9 mouse cellular contexts compared by ENCODE assay signal in genomic region chr9:35166144-35166797, GRCm38 (mm10). TPM values are rescaled to one million over a fixed set of nuclear protein-coding genes. Genes with fewer than 3 reads are reported as not detected.
DNase-seq lines count a peak whose midpoint lies in the region; ATAC-seq and TF ChIP-seq lines count a peak whose summit lies in the region.
"Had no signal": no experiment of that assay in that cellular context is flagged by ENCODE, and none has a peak within 500 bp of the region (broad histone marks: within the 10 kb centered on the region; RNA-seq: fewer than 3 reads in every experiment).

No protein-coding gene starts in this region.

- no peaks in the 10 kb centered on the region for H3K9me3 ChIP-seq in limb, embryonic 11.5 days (ENCODE audit: control insufficient read depth, low read length)
- no peaks in the 10 kb centered on the region for H3K9me3 ChIP-seq in limb, embryonic 10.5 days (replicated peaks)
- no peaks in the 10 kb centered on the region for H3K9me3 ChIP-seq in hindbrain, postnatal 0 days (ENCODE audit: low read length)
- H3K9me3 ChIP-seq in stomach, postnatal 0 days (ENCODE audit: control insufficient read depth, low read length) = no peaks in the 10 kb centered on the region
- H3K9me3 ChIP-seq: embryonic facial prominence, embryonic 15.5 days had no signal

- H3K27me3 ChIP-seq in limb, embryonic 11.5 days (ENCODE audit: control insufficient read depth, insufficient read depth, low read length) = no peaks in the 10 kb centered on the region
- H3K27me3 ChIP-seq in limb, embryonic 10.5 days (ENCODE audit: low read depth, poor library complexity, severe bottlenecking) = no peaks in the 10 kb centered on the region
- H3K27me3 ChIP-seq in hindbrain, postnatal 0 days (ENCODE audit: insufficient read depth, low read length) = no peaks in the 10 kb centered on the region
- H3K27me3 ChIP-seq in stomach, postnatal 0 days (ENCODE audit: control insufficient read depth, insufficient read depth, low read length) = no peaks in the 10 kb centered on the region
- H3K27me3 ChIP-seq: embryonic facial prominence, embryonic 15.5 days had no signal

- no peak overlapping the region for H3K4me2 ChIP-seq in limb, embryonic 11.5 days (ENCODE audit: low read depth, severe bottlenecking)
- no peak overlapping the region for H3K4me2 ChIP-seq in hindbrain, postnatal 0 days (ENCODE audit: low read depth, low read length)
- H3K4me2 ChIP-seq in stomach, postnatal 0 days (replicated peaks; ENCODE audit: low read depth) = no peak overlapping the region
- H3K4me2 ChIP-seq: embryonic facial prominence, embryonic 15.5 days had no signal

- 0 out of 2 replicates have a peak, but pooled peaks have one; percentile 39 for ATAC-seq in limb, embryonic 11.5 days (ENCODE audit: insufficient number of reproducible peaks, low FRiP score, low TSS enrichment, low read depth)
- peak; percentile 73 for ATAC-seq in hindbrain, postnatal 0 days
- ATAC-seq in stomach, postnatal 0 days (ENCODE audit: low FRiP score, low TSS enrichment) = peak; percentile 34; the same call in 1 of the 2 replicates
- no peak for ATAC-seq in inflammation-experienced regulatory T-cells, adult 6 months

- TF ChIP-seq EP300 in stomach, postnatal 0 days (optimal IDR thresholded peaks at IDR 0.05) = no peak

- peak; percentile 71 for TF ChIP-seq CTCF in hindbrain, postnatal 0 days (IDR thresholded peaks at IDR 0.05; ENCODE audit: low read depth)
- TF ChIP-seq CTCF in stomach, postnatal 0 days (IDR thresholded peaks at IDR 0.05; ENCODE audit: low read depth) = peak; percentile 80

- no peaks in the 10 kb centered on the region; the same call in 1 of the 2 replicates for H3K36me3 ChIP-seq in limb, embryonic 11.5 days (ENCODE audit: control insufficient read depth, insufficient read depth, low read length)
- peaks cover 33% of the 10 kb centered on the region for H3K36me3 ChIP-seq in limb, embryonic 10.5 days
- H3K36me3 ChIP-seq in hindbrain, postnatal 0 days (ENCODE audit: insufficient read depth, low read length) = no peaks in the 10 kb centered on the region; the same call in 1 of the 2 replicates
- H3K36me3 ChIP-seq in stomach, postnatal 0 days (ENCODE audit: control insufficient read depth, insufficient read depth, low read length) = 0 out of 2 replicates have a peak, but pooled peaks cover 2% of the 10 kb centered on the region

- 40% methylated on average over 3 of the region's 3 CpGs for WGBS in limb, embryonic 11.5 days
- WGBS in limb, embryonic 10.5 days = 28% methylated on average over 3 of the region's 3 CpGs
- WGBS in hindbrain, postnatal 0 days = 24% methylated on average over 3 of the region's 3 CpGs
- WGBS in stomach, postnatal 0 days = 18% methylated on average over 3 of the region's 3 CpGs

- no peaks in the 10 kb centered on the region for H3K4me1 ChIP-seq in limb, embryonic 11.5 days (ENCODE audit: control insufficient read depth, insufficient read depth, low read length)
- H3K4me1 ChIP-seq in limb, embryonic 10.5 days = no peaks in the 10 kb centered on the region
- no peaks in the 10 kb centered on the region for H3K4me1 ChIP-seq in hindbrain, postnatal 0 days (ENCODE audit: insufficient read depth, low read length)
- no peaks in the 10 kb centered on the region for H3K4me1 ChIP-seq in stomach, postnatal 0 days (replicated peaks; ENCODE audit: control insufficient read depth, insufficient read depth)
- H3K4me1 ChIP-seq: embryonic facial prominence, embryonic 15.5 days had no signal

- no peak overlapping the region for H3K4me3 ChIP-seq in limb, embryonic 11.5 days (ENCODE audit: low read depth, low read length)
- H3K4me3 ChIP-seq in limb, embryonic 10.5 days = no peak overlapping the region
- H3K4me3 ChIP-seq in hindbrain, postnatal 0 days (ENCODE audit: low read length) = no peak overlapping the region
- no peak overlapping the region for H3K4me3 ChIP-seq in stomach, postnatal 0 days (ENCODE audit: low read depth, low read length)
- H3K4me3 ChIP-seq: embryonic facial prominence, embryonic 15.5 days had no signal

- no peak overlapping the region for H3K27ac ChIP-seq in limb, embryonic 11.5 days (replicated peaks; ENCODE audit: low read depth, low read length)
- H3K27ac ChIP-seq in limb, embryonic 10.5 days = no peak overlapping the region
- H3K27ac ChIP-seq in hindbrain, postnatal 0 days = no peak overlapping the region
- no peak overlapping the region for H3K27ac ChIP-seq in stomach, postnatal 0 days (replicated peaks)
- H3K27ac ChIP-seq: embryonic facial prominence, embryonic 15.5 days had no signal

- DNase-seq in limb, embryonic 11.5 days (ENCODE audit: low spot score) = peak; percentile 29
- DNase-seq in limb, embryonic 10.5 days (ENCODE audit: low spot score) = no peak
- peak; percentile 77 for DNase-seq in embryo, embryonic 11 days
- peak; percentile 77 for DNase-seq in hindbrain, postnatal 0 days (ENCODE audit: low spot score)
- DNase-seq in lung, postnatal 14 days = peak; percentile 34
- no peak for DNase-seq in stomach, postnatal 0 days (ENCODE audit: low spot score)
- no peak for DNase-seq in layer of hippocampus, adult 8-10 months (ENCODE audit: low spot score in 2 of 2)

- H3K9ac ChIP-seq in limb, embryonic 11.5 days (ENCODE audit: low read length) = no peak overlapping the region
- no peak overlapping the region for H3K9ac ChIP-seq in hindbrain, postnatal 0 days (replicated peaks; ENCODE audit: low read length)
- H3K9ac ChIP-seq in stomach, postnatal 0 days (ENCODE audit: low read length) = no peak overlapping the region
- H3K9ac ChIP-seq: embryonic facial prominence, embryonic 15.5 days had no signal

RNA-seq across cellular contexts. Expression of gene Dcps, which starts 9.6 kb away (rescaled TPM):
- 87.7 and 90.3 TPM in 2 replicates for polyA plus RNA-seq in limb, embryonic 11.5 days (2014; fragmentation: Nextera tagmentation; extraction: Ambion mirVana)
- polyA plus RNA-seq in limb, embryonic 10.5 days (2016; fragmentation: Nextera tagmentation; extraction: Ambion mirVana) = 86.0 and 92.3 TPM in 2 replicates
- total RNA-seq in hindbrain, postnatal 0 days (2014; rRNA removed) = 31.9 and 48.5 TPM in 2 replicates
- 53.3 and 55.3 TPM in 2 replicates for polyA plus RNA-seq in hindbrain, postnatal 0 days (2015; fragmentation: Nextera tagmentation; extraction: Ambion mirVana)
- polyA plus RNA-seq in stomach, postnatal 0 days (2015; fragmentation: Nextera tagmentation; extraction: Ambion mirVana) = 33.7 and 35.3 TPM in 2 replicates
- 10 to 100 TPM; 83.4 to 94.5 (median 92.4) TPM for polyA plus RNA-seq in inflammation-experienced regulatory T-cells, adult 6 months (2017; shearing (Covaris generic))
- total RNA-seq in layer of hippocampus, adult 8-10 months (2022) = 10 to 100 TPM; 17.7 to 20.0 (median 18.2) TPM

RNA-seq across cellular contexts. Expression of gene Srpr, which starts 33.7 kb away (rescaled TPM):
- polyA plus RNA-seq in limb, embryonic 11.5 days (2014; fragmentation: Nextera tagmentation; extraction: Ambion mirVana) = 108 and 115 TPM in 2 replicates
- polyA plus RNA-seq in limb, embryonic 10.5 days (2016; fragmentation: Nextera tagmentation; extraction: Ambion mirVana) = 93.7 and 100 TPM in 2 replicates
- 35.5 and 40.5 TPM in 2 replicates for total RNA-seq in hindbrain, postnatal 0 days (2014; rRNA removed)
- polyA plus RNA-seq in hindbrain, postnatal 0 days (2015; fragmentation: Nextera tagmentation; extraction: Ambion mirVana) = 62.9 and 66.3 TPM in 2 replicates
- polyA plus RNA-seq in stomach, postnatal 0 days (2015; fragmentation: Nextera tagmentation; extraction: Ambion mirVana) = 115 and 129 TPM in 2 replicates
- polyA plus RNA-seq in inflammation-experienced regulatory T-cells, adult 6 months (2017; shearing (Covaris generic)) = 100 to 1,000 TPM in 1 of 3 experiments, 10 to 100 TPM in 2; 87.5 to 100 (median 90.5) TPM
- 10 to 100 TPM; 62.5 to 86.8 (median 73.2) TPM for total RNA-seq in layer of hippocampus, adult 8-10 months (2022)

RNA-seq across cellular contexts. Expression of gene Tirap, which starts 33.8 kb away (rescaled TPM):
- 18.1 and 19.1 TPM in 2 replicates for polyA plus RNA-seq in limb, embryonic 11.5 days (2014; fragmentation: Nextera tagmentation; extraction: Ambion mirVana)
- 20.0 and 22.1 TPM in 2 replicates for polyA plus RNA-seq in limb, embryonic 10.5 days (2016; fragmentation: Nextera tagmentation; extraction: Ambion mirVana)
- 2.8 and 3.4 TPM in 2 replicates for total RNA-seq in hindbrain, postnatal 0 days (2014; rRNA removed)
- 3.1 and 3.4 TPM in 2 replicates for polyA plus RNA-seq in hindbrain, postnatal 0 days (2015; fragmentation: Nextera tagmentation; extraction: Ambion mirVana)
- 12.6 and 13.9 TPM in 2 replicates for polyA plus RNA-seq in stomach, postnatal 0 days (2015; fragmentation: Nextera tagmentation; extraction: Ambion mirVana)
- polyA plus RNA-seq in inflammation-experienced regulatory T-cells, adult 6 months (2017; shearing (Covaris generic)) = 1 to 10 TPM; 3.8 to 4.5 (median 4.5) TPM
- 1 to 10 TPM; 2.6 to 6.6 (median 3.2) TPM for total RNA-seq in layer of hippocampus, adult 8-10 months (2022)

RNA-seq across cellular contexts. Expression of gene Foxred1, which starts 44.6 kb away (rescaled TPM):
- 35.7 and 39.8 TPM in 2 replicates for polyA plus RNA-seq in limb, embryonic 11.5 days (2014; fragmentation: Nextera tagmentation; extraction: Ambion mirVana)
- polyA plus RNA-seq in limb, embryonic 10.5 days (2016; fragmentation: Nextera tagmentation; extraction: Ambion mirVana) = 56.7 and 57.1 TPM in 2 replicates
- 31.4 and 38.2 TPM in 2 replicates for total RNA-seq in hindbrain, postnatal 0 days (2014; rRNA removed)
- polyA plus RNA-seq in hindbrain, postnatal 0 days (2015; fragmentation: Nextera tagmentation; extraction: Ambion mirVana) = 44.7 and 47.5 TPM in 2 replicates
- polyA plus RNA-seq in stomach, postnatal 0 days (2015; fragmentation: Nextera tagmentation; extraction: Ambion mirVana) = 28.9 and 29.9 TPM in 2 replicates
- polyA plus RNA-seq in inflammation-experienced regulatory T-cells, adult 6 months (2017; shearing (Covaris generic)) = 10 to 100 TPM; 22.1 to 33.3 (median 27.3) TPM
- 10 to 100 TPM; 33.3 to 46.1 (median 38.3) TPM for total RNA-seq in layer of hippocampus, adult 8-10 months (2022)

RNA-seq across cellular contexts. Expression of gene St3gal4, which starts 47.2 kb away (rescaled TPM):
- polyA plus RNA-seq in limb, embryonic 11.5 days (2014; fragmentation: Nextera tagmentation; extraction: Ambion mirVana) = 23.8 and 25.6 TPM in 2 replicates
- 19.0 and 21.3 TPM in 2 replicates for polyA plus RNA-seq in limb, embryonic 10.5 days (2016; fragmentation: Nextera tagmentation; extraction: Ambion mirVana)
- 17.5 and 31.4 TPM in 2 replicates for total RNA-seq in hindbrain, postnatal 0 days (2014; rRNA removed)
- polyA plus RNA-seq in hindbrain, postnatal 0 days (2015; fragmentation: Nextera tagmentation; extraction: Ambion mirVana) = 16.4 and 16.9 TPM in 2 replicates
- polyA plus RNA-seq in stomach, postnatal 0 days (2015; fragmentation: Nextera tagmentation; extraction: Ambion mirVana) = 14.6 and 14.7 TPM in 2 replicates
- polyA plus RNA-seq in inflammation-experienced regulatory T-cells, adult 6 months (2017; shearing (Covaris generic)) = 10 to 100 TPM; 11.2 to 29.1 (median 17.9) TPM
- 10 to 100 TPM; 23.3 to 29.6 (median 26.6) TPM for total RNA-seq in layer of hippocampus, adult 8-10 months (2022)

Comparison
In these comparisons a context has a peak if more than half of its experiments do, and no peak if none do; other contexts are left out.
1. DNase-seq: peak in limb, embryonic 11.5 days (single experiment), embryo, embryonic 11 days (single experiment), hindbrain, postnatal 0 days (single experiment) and lung, postnatal 14 days (single experiment); none in limb, embryonic 10.5 days (single experiment), stomach, postnatal 0 days (single experiment) and layer of hippocampus, adult 8-10 months (0 of 2).